Comparison of ENCODE assay signal across 8 mouse cellular contexts in the genomic region with DNA sequence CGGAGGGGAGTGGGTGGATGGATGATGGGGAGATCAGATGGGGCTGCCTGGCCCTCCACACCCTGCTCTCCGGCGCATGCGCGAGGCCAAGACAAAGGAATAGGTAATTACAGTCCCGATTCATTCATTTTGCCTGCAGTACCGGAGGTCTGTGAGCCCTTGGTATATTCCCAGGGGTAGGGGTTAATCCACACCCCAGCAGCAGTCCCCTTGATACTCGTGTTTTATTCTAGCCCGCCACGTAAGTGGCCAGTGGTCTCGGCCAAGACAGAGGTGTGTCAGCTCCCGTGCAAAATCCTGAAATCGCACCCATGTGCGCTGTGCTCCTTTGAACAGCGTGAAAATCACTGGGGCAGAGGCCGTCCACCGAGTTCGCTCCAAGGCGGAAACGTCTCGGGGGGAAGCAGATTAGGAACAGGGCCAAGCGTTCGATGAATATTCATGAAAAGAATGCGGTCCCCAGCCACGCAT. TPM values are rescaled to one million over a fixed set of nuclear protein-coding genes. Genes with fewer than 3 reads are reported as not detected.
DNase-seq lines count a peak whose midpoint lies in the region; ATAC-seq and TF ChIP-seq lines count a peak whose summit lies in the region.

No protein-coding gene starts in this region.

- DNase-seq in spleen, adult 2 months (ENCODE audit: low read depth in 1 of 2, low spot score in 2 of 2) = peak in 1 of 2 experiments; percentile 11
- DNase-seq in spleen, adult 12 weeks (ENCODE audit: low spot score) = no peak
- peak; percentile 5 for DNase-seq in heart, adult 8-10 months (ENCODE audit: low spot score)
- DNase-seq in kidney, postnatal 0 days (ENCODE audit: low spot score) = peak; percentile 85
- DNase-seq in liver, embryonic 11.5 days (ENCODE audit: low spot score) = peak; percentile 60
- peak; percentile 57 for DNase-seq in urinary bladder, postnatal 14 days (ENCODE audit: low spot score)

- H3K4me1 ChIP-seq in spleen, adult 2 months (ENCODE audit: control insufficient read depth, insufficient read depth, insufficient read length) = peaks cover 8% of the 10 kb centered on the region
- no peaks in the 10 kb centered on the region for H3K4me1 ChIP-seq in kidney, postnatal 0 days (replicated peaks; ENCODE audit: insufficient read depth, low read length)
- peaks cover 3% of the 10 kb centered on the region for H3K4me1 ChIP-seq in liver, embryonic 11.5 days (replicated peaks; ENCODE audit: control insufficient read depth, insufficient read depth, low read length)
- H3K4me1 ChIP-seq in olfactory bulb, adult 2 months (ENCODE audit: control insufficient read depth, insufficient read depth, low read length) = peaks cover 8% of the 10 kb centered on the region

- 2% methylated on average over 25 of the region's 25 CpGs for whole genome bisulfite sequencing in spleen, adult 2 months
- under 1% methylated on average over 25 of the region's 25 CpGs for WGBS in kidney, postnatal 0 days
- WGBS in liver, embryonic 11.5 days = under 1% methylated on average over 25 of the region's 25 CpGs
- under 1% methylated on average over 25 of the region's 25 CpGs for WGBS in olfactory bulb, adult 2 months

- H3K4me3 ChIP-seq in spleen, adult 2 months (ENCODE audit: extremely low read depth, insufficient read depth, insufficient read length) = peak overlapping the region; percentile 61
- peak overlapping the region; percentile 70 for H3K4me3 ChIP-seq in kidney, postnatal 0 days (replicated peaks; ENCODE audit: low read depth, low read length)
- peak overlapping the region; percentile 63 for H3K4me3 ChIP-seq in liver, embryonic 11.5 days (ENCODE audit: low read depth, low read length)
- H3K4me3 ChIP-seq in olfactory bulb, adult 2 months (ENCODE audit: insufficient read depth, low read depth, low read length) = peak overlapping the region; percentile 98

- H3K9me3 ChIP-seq in kidney, postnatal 0 days (replicated peaks; ENCODE audit: low read length) = no peaks in the 10 kb centered on the region
- H3K9me3 ChIP-seq in liver, embryonic 11.5 days (ENCODE audit: control insufficient read depth, low read length) = no peaks in the 10 kb centered on the region

- H3K9ac ChIP-seq in kidney, postnatal 0 days (ENCODE audit: low read depth, low read length) = peak overlapping the region; percentile 67
- peak overlapping the region; percentile 63 for H3K9ac ChIP-seq in liver, embryonic 11.5 days (ENCODE audit: low read depth, low read length)

- peak overlapping the region; percentile 91 for H3K4me2 ChIP-seq in kidney, postnatal 0 days (ENCODE audit: low read length)
- H3K4me2 ChIP-seq in liver, embryonic 11.5 days = peak overlapping the region; percentile 72

- peak; percentile 45 for ATAC-seq in common myeloid progenitor, adult 5-6 weeks (replicated peaks; ENCODE audit: low read depth, poor library complexity, severe bottlenecking)
- ATAC-seq in kidney, postnatal 0 days (replicated peaks; ENCODE audit: low FRiP score, low read depth) = peak; percentile 41; the same call in 1 of the 2 replicates
- no peak for ATAC-seq in liver, embryonic 11.5 days (replicated peaks; ENCODE audit: low FRiP score)

- H3K27ac ChIP-seq in spleen, adult 2 months (ENCODE audit: insufficient read depth, low read length) = no peak overlapping the region
- 0 out of 2 replicates have a peak overlapping the region, but pooled peaks have one; percentile 25 for H3K27ac ChIP-seq in kidney, postnatal 0 days
- no peak overlapping the region; the same call in 1 of the 2 replicates for H3K27ac ChIP-seq in liver, embryonic 11.5 days (ENCODE audit: low read depth, low read length)
- peak overlapping the region; percentile 99 for H3K27ac ChIP-seq in olfactory bulb, adult 2 months (ENCODE audit: insufficient read depth, low read depth, low read length)

- TF ChIP-seq CTCF in spleen, adult 2 months (IDR thresholded peaks at IDR 0.05; ENCODE audit: extremely low read depth, insufficient read depth, insufficient read length, insufficient replicate concordance) = no peak
- TF ChIP-seq CTCF in kidney, postnatal 0 days (IDR thresholded peaks at IDR 0.05; ENCODE audit: low read depth) = no peak
- no peak for TF ChIP-seq CTCF in olfactory bulb, adult 2 months (IDR thresholded peaks at IDR 0.05; ENCODE audit: insufficient read depth, low read depth, low read length)

- no peak for TF ChIP-seq POLR2A in spleen, adult 2 months (IDR thresholded peaks at IDR 0.05; ENCODE audit: low read depth, low read length)
- TF ChIP-seq POLR2A in olfactory bulb, adult 2 months (IDR thresholded peaks at IDR 0.05; ENCODE audit: insufficient read depth, low read depth, low read length) = 0 out of 2 replicates have a peak, but pooled peaks have one; percentile 19

- peaks cover 18% of the 10 kb centered on the region for H3K27me3 ChIP-seq in spleen, adult 2 months (ENCODE audit: control insufficient read depth, insufficient read depth, low read length)
- H3K27me3 ChIP-seq in kidney, postnatal 0 days (ENCODE audit: insufficient read depth, low read length) = no peaks in the 10 kb centered on the region
- peaks cover 32% of the 10 kb centered on the region for H3K27me3 ChIP-seq in liver, embryonic 11.5 days (replicated peaks; ENCODE audit: control insufficient read depth, insufficient read depth, low read length)

- H3K36me3 ChIP-seq in spleen, adult 2 months (ENCODE audit: control insufficient read depth, insufficient read depth, low read length) = no peaks in the 10 kb centered on the region
- no peaks in the 10 kb centered on the region for H3K36me3 ChIP-seq in kidney, postnatal 0 days (ENCODE audit: insufficient read depth, low read length)
- no peaks in the 10 kb centered on the region for H3K36me3 ChIP-seq in liver, embryonic 11.5 days (ENCODE audit: control insufficient read depth, insufficient read depth, low read length)

RNA-seq across cellular contexts. Expression of a gene that starts 1.4 kb away (rescaled TPM):
- polyA plus RNA-seq in spleen, adult 2 months (2012; rRNA removed) = 9.5 and 14.0 TPM in 2 replicates
- 18.6 and 22.4 TPM in 2 replicates for total RNA-seq in common myeloid progenitor, adult 5-6 weeks (2017)
- under 1 TPM; 0.73 to 0.91 (median 0.83) TPM for total RNA-seq in heart, adult 8-10 months (2022)
- polyA plus RNA-seq in kidney, postnatal 0 days (2015; fragmentation: Nextera tagmentation; extraction: Ambion mirVana) = 24.6 and 31.7 TPM in 2 replicates
- 12.8 and 13.2 TPM in 2 replicates for polyA plus RNA-seq in liver, embryonic 11.5 days (2014; fragmentation: Nextera tagmentation; extraction: Ambion mirVana)
- polyA plus RNA-seq in olfactory bulb, adult 2 months (2012; ENCODE audit: insufficient read depth, insufficient read length, low replicate concordance, missing spikeins) = 416 TPM in 1 of 2 replicates, not detected in the other

Comparison
In these comparisons a context has a peak if more than half of its experiments do, and no peak if none do; other contexts are left out.
1. H3K27ac ChIP-seq: peak in kidney, postnatal 0 days (single experiment) and olfactory bulb, adult 2 months (single experiment); none in spleen, adult 2 months (single experiment) and liver, embryonic 11.5 days (single experiment).
2. Peak in every context shown above with its lines, with median percentiles within 50 percentile points of each other: H3K4me3 ChIP-seq.